Mouse (Mus musculus) erythroid progenitor cell, adult 5-6 weeks (primary cell): ENCODE data around the gene Pip5k1b. TPM values are rescaled to one million over a fixed set of nuclear protein-coding genes. Genes with fewer than 3 reads are reported as not detected.

Experiments used
- ATAC-seq: replicated peaks from 2 replicates; pipeline ENCODE4 v1.8.0; 2016; ENCODE audit warnings: moderate number of reproducible peaks, mild to moderate bottlenecking, moderate TSS enrichment, inconsistent platforms; ENCODE audit not compliant: poor library complexity, low FRiP score, severe bottlenecking
- total RNA-seq, 2 experiments: library from RNA; stranded (forward) in 1 of 2; stranded (reverse) in 1 of 2; fragments of 150-400 nt in 1 of 2; fragments of 186-747, 209-891 nt in 1 of 2; gene quantifications; 2 replicates each; pipeline versions ENCODE4 v1.2.3 to v1.2.4; 2015 to 2017; ENCODE audit warnings: low replicate concordance in 2 of 2

Pip5k1b gene
- total RNA-seq, 2 experiments from 2014 or later: 70.0 to 96.8 TPM

DNA sequence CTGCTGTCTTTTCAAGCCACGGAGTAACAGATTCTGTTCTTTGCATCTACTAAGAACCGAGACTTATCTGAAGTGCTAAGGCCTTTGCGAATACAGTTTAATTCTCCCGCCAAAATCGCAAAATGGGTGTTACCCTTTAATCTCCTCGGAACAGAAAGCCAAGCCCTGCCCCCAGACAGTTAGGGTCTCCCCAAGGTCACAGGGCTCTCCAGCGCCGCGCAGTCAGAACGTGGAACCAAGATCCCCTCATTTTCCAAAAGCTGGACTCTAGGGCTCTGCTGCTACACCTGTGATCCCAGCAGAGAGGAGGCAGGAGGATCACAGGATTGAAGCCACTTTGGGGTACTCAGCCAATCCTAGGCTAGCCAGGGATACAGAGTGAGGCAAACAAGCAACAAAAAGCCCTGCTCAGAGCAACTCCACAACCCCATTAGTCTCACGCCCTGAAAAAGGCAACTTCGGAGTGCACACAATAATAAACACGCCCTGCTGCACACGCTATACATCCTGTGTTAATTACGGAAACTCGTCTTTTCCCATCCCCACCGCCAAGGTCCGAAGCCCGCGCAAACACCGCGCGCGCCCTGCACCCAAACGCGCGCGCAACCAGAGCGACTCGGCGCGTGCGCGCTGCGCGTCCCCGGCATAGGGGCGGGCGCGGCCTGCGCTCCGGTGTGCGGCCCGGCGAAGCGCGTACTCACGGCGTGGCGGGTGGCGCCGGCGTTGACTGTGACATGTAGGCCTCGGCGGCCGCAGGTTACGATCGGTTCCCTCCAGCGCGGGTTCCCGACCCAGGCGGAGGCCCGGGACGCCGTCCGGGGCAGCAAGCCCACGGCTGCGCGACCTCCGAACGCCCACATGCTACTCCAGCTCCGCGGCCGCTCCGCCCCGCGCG lies 275.7 kb downstream of the Pip5k1b start:
- peak; percentile 71 for ATAC-seq

GRCm38 (mm10) chr19:24278859-24279258 lies 276.8 kb downstream of the Pip5k1b start:
- no peak for ATAC-seq

GRCm38 (mm10) chr19:24274281-24274680 lies 281.4 kb downstream of the Pip5k1b start:
- ATAC-seq: peak; percentile 44; the same call in 1 of the 2 replicates

- peak; percentile 92 for ATAC-seq
Measured at GRCm38 (mm10) chr19:24271746-24272426, 283.8 kb downstream of the Pip5k1b start.

- ATAC-seq: no peak
Measured at GRCm38 (mm10) chr19:24271326-24271725, 284.3 kb downstream of the Pip5k1b start.

DNA sequence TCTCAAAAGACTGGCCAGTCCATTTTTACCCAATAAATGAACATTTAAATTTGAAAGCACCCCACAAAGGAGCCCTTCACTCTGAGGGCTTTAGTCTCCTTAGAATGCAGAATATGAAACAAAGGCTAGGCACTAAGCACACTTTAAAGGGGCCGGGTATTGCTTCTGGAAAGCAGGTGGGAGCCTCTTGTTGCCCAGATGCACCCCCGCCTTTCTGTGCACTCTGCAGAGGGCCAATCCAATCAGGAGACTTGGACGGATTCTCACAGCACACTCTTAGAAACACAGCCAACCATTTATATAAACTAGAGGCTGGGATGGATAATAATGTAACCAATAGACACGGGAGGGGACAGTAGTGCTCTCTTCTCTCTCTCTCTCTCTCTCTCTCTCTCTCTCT lies 287.1 kb downstream of the Pip5k1b start:
- no peak for ATAC-seq

GRCm38 (mm10) chr19:24266046-24266830 lies 289.4 kb downstream of the Pip5k1b start:
- ATAC-seq: no peak

DNA sequence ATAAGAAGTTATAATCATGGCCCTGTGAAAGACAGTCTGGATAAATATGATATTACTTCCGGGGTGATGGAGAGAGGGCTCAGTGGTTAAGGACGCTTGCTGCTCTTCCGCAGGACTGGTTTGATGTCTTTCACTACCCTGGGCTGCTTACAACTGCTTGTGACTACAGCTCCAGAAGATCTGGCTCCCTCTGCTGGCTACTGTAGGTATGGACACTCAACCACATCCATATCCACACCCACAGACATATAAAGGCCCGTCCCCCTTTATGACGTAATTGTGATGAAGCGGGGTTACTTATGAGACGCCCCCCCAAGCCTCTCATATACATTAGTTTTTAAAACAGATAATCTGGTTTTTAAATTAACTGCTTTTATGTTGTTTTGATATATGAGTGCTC lies 290.7 kb downstream of the Pip5k1b start:
- peak; percentile 91 for ATAC-seq

- ATAC-seq: no peak
Measured at GRCm38 (mm10) chr19:24262736-24263135, 292.9 kb downstream of the Pip5k1b start.

DNA sequence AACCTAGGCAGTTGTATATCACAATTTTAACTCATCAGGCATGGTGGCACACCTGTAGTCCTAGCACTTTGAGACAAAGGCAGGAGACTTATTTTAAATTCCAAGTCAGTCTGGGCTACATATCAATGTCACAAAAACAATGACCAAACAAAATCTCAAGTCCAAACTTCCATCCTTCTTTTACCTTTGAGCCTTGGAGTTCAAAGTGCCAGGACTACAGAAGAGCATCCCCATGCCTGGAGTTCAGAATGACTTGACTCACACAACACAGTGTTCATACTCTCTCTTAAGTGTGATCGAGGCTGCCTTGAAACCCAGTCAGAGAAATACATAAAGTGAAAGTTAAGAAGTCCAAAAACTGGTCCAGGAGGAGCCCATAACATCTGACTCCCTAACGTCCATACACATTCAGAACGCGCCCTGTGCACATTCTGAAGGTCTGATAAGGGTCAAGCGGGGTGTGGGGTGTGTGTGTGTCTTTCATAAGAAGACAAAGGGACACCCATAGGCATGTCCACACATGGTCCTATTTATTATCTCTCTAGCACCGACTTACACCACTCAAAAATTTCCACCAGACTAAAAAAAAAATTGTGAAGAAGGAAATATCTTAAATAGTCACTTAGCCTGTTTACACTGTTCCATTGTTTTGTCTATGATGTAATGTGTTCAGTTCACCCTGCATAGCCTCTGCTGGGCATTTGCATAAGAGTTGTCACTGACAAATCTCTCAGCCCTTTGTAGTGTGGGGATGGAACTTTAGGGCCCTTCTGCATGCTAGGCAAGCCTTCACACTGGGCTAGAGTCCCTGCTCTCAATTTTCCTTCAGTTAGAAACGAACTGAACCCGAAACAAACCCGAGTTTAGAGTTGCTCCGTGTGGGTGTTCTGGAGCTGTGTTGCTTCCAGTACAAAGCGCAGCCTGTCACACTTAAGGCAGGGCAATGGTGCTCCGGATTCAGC lies 296.0 kb downstream of the Pip5k1b start:
- no peak for ATAC-seq

- ATAC-seq: no peak
Measured at GRCm38 (mm10) chr19:24258368-24258767, 297.3 kb downstream of the Pip5k1b start.

GRCm38 (mm10) chr19:24257962-24258361 lies 297.7 kb downstream of the Pip5k1b start:
- no peak for ATAC-seq

GRCm38 (mm10) chr19:24253657-24254260 lies 301.9 kb downstream of the Pip5k1b start:
- ATAC-seq: no peak

- no peak for ATAC-seq
Measured at GRCm38 (mm10) chr19:24251869-24252268, 303.8 kb downstream of the Pip5k1b start.

Other genes starting within 250 kb of the Pip5k1b start
- 39.0 and 93.7 TPM in 2 replicates for gene Fam122a, start 78.5 kb downstream of the Pip5k1b start, total RNA-seq (2015; ENCODE audit: low replicate concordance)
- gene Fam122a, start 78.5 kb downstream of the Pip5k1b start, total RNA-seq (2017; ENCODE audit: low replicate concordance): 14.2 and 16.3 TPM in 2 replicates
- not detected in 2 replicates for gene Tmem252, start 118.1 kb upstream of the Pip5k1b start, total RNA-seq (2015; ENCODE audit: low replicate concordance)
- not detected in 2 replicates for gene Tmem252, start 118.1 kb upstream of the Pip5k1b start, total RNA-seq (2017; ENCODE audit: low replicate concordance)